Mouse (Mus musculus) testis, postnatal 10 days (tissue): ENCODE measurements at regions not wholly inside any gene's neighbourhood (a gene's known extent, or its start where the extent isn't known, plus 50 kb on each side); places are given as distances from the start of the nearest gene placed in this dataset.
A peak's percentile ranks its signal among the peaks of the same experiment; 100 is the strongest.

ENCODE experiments used
- DNase-seq: peaks from one replicate; pipeline ENCODE4 v3.0.0; 2021; ENCODE audit warnings: low spot score

DNA sequence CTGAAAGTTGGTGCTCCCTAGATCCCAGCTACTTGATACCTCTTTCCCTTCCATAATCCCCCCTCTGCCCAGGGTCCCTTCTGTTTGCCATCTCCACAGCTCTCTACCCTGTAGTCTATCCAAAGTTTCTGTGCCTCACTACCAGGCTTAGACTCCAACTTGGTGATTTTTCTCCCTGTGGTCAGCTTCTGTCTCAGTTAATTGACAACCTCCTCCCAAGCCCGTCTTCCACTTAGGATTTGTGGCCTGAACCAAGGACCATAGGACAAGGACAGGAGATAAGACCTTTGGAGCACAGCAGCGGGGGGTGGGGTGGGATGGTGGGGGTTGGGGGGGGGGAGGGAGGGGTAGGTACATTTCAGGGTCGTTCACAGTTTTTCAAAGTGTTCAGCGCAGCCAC lies 371.3 kb downstream of the Eipr1 start:
- no peak for DNase-seq

GRCm38 (mm10) chr12:29124079-29124668 lies 372.6 kb downstream of the Eipr1 start:
- no peak for DNase-seq

GRCm38 (mm10) chr12:29128844-29129243 lies 377.2 kb downstream of the Eipr1 start:
- peak; percentile 65 for DNase-seq

DNA sequence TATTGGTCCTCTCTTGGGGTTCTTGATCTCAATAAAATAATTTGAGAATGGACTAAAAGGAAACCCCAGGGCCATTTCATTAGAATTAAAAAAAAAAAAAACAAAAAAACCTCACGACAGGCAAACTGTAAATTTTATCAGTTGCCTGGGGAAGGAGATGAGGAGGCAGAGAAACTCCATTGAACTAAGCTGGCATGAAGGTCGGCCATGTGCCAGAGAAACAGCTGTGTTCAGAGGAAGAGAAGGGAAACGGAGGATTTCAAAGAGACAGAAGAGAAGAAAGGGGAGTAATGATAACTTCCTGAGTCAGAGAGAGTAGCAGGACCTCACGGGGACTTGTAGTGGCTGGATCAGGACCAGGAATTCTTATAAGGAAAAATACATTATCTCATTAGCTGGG lies 377.7 kb downstream of the Eipr1 start:
- DNase-seq = no peak

GRCm38 (mm10) chr12:29134326-29134725 lies 382.7 kb downstream of the Eipr1 start:
- DNase-seq = no peak

DNA sequence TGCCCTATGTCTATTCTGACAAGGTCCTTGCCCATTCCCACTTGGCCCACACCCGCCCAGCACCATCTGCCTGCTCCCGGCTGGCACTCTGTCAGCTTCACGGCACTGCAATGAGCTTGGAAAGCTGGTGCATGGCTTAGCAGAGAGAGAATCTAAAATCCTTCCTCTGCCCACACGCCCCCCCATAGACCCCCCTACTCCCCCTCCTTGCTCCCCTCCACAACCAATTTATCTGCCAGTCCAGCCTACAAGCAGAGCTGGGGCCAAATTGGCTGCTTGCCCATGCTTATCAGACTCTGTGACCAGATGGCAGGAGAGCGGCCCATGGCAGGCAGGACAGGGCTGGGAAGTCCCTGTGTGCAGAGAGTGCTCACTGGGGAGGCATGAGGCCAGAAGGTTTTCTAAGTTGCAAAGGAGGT lies 385.3 kb downstream of the Eipr1 start:
- peak; percentile 80 for DNase-seq

GRCm38 (mm10) chr12:29137455-29137854 lies 385.9 kb downstream of the Eipr1 start:
- DNase-seq = no peak

DNA sequence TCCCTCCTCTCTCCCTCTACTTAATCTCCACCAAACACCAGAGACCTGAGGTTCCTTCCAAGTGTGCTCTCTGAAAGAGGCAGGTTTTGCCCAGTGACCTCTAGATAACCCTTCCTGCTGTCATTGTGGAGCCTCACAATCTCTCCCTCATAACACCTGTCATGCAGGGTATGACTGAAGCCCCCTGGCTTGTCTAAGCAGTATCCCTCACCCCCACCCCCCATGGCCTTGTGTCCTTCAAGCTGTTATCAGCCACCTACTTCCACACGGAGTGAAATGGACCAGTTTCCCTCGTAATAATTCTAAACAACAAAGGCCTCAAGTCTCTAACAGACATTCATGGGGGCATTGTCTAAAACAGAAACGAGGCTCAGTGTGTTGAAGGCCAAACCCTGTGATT lies 387.6 kb upstream of the Myt1l start:
- no peak for DNase-seq

DNA sequence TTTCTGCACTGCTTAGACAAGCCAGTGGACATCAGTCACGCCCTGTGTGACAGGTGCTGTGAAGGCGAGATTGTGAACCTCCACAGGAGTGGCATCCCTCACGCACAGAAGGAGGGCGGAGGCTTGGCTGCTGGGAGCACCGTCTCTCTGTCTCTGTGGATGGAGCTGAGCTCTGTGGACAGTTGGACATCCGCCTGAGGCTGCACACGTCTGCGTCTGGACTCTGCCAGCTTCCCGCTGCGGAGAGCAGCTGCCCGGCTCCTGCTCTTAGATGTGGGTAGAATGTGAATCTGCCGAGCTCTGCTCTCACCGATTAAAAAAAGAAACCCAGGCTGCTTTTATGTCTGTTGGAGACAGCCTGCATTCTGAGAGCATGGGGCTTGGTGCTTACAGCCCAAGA lies 387.1 kb upstream of the Myt1l start:
- no peak for DNase-seq

- DNase-seq = no peak
These were observed 386.3 kb upstream of the Myt1l start for GRCm38 (mm10) chr12:29141855-29142254.

- DNase-seq = no peak
These were observed 384.9 kb upstream of the Myt1l start for GRCm38 (mm10) chr12:29143297-29143696.

DNA sequence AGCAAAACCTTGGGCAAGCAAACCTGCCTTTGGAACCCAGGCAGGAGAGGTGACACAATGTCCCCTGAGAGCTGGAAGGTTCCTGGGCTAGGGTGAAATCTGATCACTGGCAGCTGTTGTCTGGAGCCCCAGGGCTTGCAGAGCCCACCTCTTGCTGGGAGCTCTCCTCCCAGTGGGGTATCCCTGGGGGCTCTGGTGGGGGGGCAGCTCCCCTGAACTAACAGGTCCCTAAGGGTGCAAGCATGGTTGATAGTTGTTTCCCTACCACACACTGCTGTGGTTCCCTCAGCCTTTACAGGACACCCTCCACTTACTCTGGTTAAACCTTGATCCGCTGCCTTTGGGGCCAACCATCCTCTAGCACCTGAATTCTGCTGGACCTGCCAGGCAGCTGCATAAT lies 367.3 kb upstream of the Myt1l start:
- DNase-seq = no peak

GRCm38 (mm10) chr12:29161546-29161945 lies 366.6 kb upstream of the Myt1l start:
- no peak for DNase-seq

- DNase-seq = no peak
These were observed 363.5 kb upstream of the Myt1l start for GRCm38 (mm10) chr12:29164701-29165100.

DNA sequence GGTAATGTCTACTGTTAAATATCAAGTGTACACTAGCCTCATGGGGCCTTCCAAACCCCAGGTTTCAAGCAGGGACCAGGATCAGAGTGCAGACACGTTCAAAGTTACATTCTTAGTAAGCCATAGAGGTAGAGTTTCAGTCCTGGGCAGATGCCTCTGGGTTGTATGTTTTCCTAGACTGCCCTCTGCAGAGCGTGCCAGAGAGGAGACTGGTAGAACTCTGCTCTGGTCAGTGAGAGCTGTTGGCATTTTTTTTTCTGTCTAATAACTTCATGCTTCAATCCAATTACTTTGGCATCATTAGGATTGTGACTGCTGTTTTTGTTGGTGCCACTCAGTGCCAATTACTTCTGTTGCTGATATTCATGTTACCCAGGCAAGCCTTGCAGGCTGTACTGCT lies 361.9 kb upstream of the Myt1l start:
- no peak for DNase-seq

DNA sequence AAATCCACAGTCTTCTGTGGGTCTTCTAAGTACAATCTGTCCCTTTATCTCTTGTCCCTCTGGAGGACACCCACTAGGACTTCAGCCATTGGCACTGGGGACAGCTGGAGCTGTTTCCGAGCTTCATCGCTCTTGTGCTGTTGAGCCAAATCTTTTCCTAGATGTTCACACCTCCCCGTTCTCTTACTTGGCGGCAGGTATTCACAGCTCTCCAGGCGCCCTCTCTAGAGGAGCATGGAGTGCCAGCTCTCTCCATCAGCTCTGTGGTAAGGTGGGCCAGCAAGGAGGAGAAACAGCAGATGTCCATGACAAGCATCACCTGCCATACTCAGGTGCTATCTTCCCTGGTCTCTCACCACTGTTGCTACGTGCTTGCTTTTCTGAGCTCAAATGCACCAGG lies 360.3 kb upstream of the Myt1l start:
- no peak for DNase-seq

- no peak for DNase-seq
These were observed 352.3 kb upstream of the Myt1l start for GRCm38 (mm10) chr12:29175698-29176440.

DNA sequence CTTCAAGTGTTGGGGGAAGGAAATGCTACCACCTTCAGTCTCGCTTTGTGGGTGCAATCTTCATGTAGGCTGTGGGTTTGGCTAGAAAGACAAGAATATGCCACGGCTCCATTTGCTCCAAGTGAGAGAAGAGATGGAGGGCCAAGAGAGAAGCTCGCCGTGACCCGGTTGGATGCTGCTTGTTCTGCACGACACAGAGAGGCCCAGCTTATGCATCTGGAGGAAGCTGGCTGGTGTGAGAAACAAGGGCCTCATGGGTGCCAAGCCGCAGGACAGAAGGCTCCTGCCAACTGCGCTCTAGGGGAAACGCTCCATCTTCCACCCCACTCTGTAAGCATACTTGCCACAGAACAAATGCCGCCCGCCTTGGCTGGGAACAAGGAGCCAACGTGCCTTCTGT lies 351.0 kb upstream of the Myt1l start:
- DNase-seq = no peak

DNA sequence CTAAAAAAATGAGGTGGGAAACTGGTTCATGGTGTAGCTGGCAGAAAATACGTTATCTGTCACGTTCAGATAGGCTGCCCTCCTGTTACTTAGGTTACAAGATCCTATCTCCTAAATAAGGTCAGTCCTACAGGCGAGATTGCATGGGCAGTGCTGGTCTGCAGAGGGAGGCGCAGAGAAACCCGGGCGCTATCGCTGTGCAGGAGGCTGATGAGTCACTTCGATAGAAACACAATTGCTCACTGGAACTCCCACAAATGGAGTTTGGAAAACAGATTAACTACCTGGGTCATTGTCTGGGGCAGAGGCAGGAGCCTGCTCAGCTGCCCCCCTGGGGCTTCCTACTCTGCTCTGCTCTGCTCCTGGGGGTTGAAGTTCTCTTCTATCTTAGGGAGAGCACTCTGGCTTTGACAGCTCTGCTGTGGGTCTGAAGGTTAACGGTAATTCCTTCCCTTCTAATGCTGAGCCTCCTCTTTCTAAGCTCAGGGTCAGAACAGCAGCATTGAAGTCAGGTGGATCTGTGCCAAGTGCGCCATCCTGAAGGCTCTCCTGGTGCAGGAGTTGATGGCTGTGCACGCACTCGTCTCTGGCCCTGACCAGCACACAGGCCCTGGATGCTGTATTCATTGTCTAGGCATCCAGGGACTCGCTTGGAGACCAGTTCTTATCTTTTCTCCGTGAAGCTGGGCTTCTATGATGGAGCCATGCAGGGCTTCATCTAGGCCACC lies 349.9 kb upstream of the Myt1l start:
- DNase-seq = no peak

- no peak for DNase-seq
These were observed 348.8 kb upstream of the Myt1l start for GRCm38 (mm10) chr12:29179405-29179804.

DNA sequence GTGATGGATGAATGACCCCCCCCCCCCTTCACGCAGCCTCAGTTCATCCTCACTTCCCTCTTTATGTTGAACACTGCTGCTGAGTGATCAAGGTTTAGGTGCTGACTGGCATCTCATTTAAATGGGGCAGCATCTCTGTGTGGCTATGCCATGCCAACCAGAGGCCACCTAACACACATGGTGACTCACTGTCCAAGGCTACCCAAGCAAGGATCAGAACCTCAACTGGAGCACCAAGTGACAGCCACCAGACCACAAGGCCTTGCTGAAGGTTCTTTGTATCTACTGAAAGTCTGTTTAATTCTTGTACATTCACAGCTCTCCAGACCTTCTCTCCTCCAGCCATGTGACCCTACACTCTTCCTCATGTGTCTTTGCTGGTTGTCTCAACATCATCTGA lies 347.6 kb upstream of the Myt1l start:
- DNase-seq = no peak

- DNase-seq = no peak
These were observed 340.6 kb upstream of the Myt1l start for GRCm38 (mm10) chr12:29187619-29188018.

DNA sequence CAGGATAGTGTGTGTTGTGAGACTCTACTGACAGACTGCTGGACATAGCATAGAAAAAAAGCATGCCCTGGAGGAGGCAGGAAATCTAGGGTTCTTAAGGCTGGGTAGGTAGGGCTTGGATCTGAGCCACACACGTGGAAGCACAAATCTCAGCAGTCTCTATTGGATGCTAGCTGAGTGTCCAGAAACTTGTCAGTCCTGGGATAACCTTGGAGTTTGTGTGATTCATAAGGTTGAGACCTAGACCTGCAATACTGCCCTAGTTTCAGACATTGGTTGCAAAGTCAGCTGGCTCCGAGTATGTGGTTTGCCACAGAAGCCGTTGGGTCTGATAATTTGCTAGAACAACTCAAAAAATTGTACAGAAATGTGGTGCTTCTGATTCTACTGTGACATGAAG lies 335.8 kb upstream of the Myt1l start:
- no peak for DNase-seq
